Mouse (Mus musculus) left cerebral cortex, adult 9 months (tissue): ENCODE measurements at regions not wholly inside any gene's neighbourhood (a gene's known extent, or its start where the extent isn't known, plus 50 kb on each side); places are given as distances from the start of the nearest gene placed in this dataset.
"Not testable (repeated sequence)": the region's sequence is repeated elsewhere in the genome, so short reads cannot be mapped to it uniquely, and the experiment has no call there.

ENCODE experiments used
- DNase-seq, 2 experiments: peaks; one replicate each; pipeline ENCODE4 v3.0.0; 2022; ENCODE audit warnings: low spot score in 2 of 2

- DNase-seq, result no peak
These were observed 361.6 kb upstream of the Edil3 start for GRCm38 (mm10) chr13:88459474-88460173.

- no peak for DNase-seq
These were observed 331.2 kb upstream of the Edil3 start for GRCm38 (mm10) chr13:88490104-88490503.

GRCm38 (mm10) chr13:88510850-88511554 is 310.3 kb upstream of the Edil3 start:
- no peak for DNase-seq

GRCm38 (mm10) chr13:88534796-88535195 is 286.5 kb upstream of the Edil3 start:
- DNase-seq, result no peak

GRCm38 (mm10) chr13:88554504-88554903 is 266.8 kb upstream of the Edil3 start:
- DNase-seq, result peak in 1 of 2 experiments; percentile 25

- DNase-seq, result no peak
These were observed 256.3 kb upstream of the Edil3 start for GRCm38 (mm10) chr13:88564978-88565377.

GRCm38 (mm10) chr13:88602244-88602643 is 219.0 kb upstream of the Edil3 start:
- no peak for DNase-seq

- DNase-seq, result peak; percentile 18 to 54
These were observed 210.7 kb upstream of the Edil3 start for GRCm38 (mm10) chr13:88610610-88611009.

- no peak for DNase-seq
These were observed 208.0 kb upstream of the Edil3 start for GRCm38 (mm10) chr13:88613231-88613630.

- DNase-seq, result no peak
These were observed 171.1 kb upstream of the Edil3 start for GRCm38 (mm10) chr13:88650135-88650534.

- DNase-seq, result no peak
These were observed 170.2 kb upstream of the Edil3 start for GRCm38 (mm10) chr13:88651036-88651435.

GRCm38 (mm10) chr13:88655030-88655429 is 166.2 kb upstream of the Edil3 start:
- DNase-seq, result no peak

- no peak for DNase-seq
These were observed 145.4 kb upstream of the Edil3 start for GRCm38 (mm10) chr13:88675835-88676234.

GRCm38 (mm10) chr13:88704526-88704925 is 116.7 kb upstream of the Edil3 start:
- DNase-seq, result no peak

GRCm38 (mm10) chr13:88729626-88730025 is 91.6 kb upstream of the Edil3 start:
- DNase-seq, result not testable (repeated sequence)

- no peak for DNase-seq
These were observed 71.4 kb upstream of the Edil3 start for GRCm38 (mm10) chr13:88749916-88750315.
